Mouse (Mus musculus): ENCODE data around the gene Zfhx3.

The Zfhx3 gene

GRCm38 (mm10) chr8:108989841-108990240, 1047.4 kb downstream of the Zfhx3 start:
- in situ Hi-C loops (cut with MboI, MseI), result no loop called here

GRCm38 (mm10) chr8:108990537-108990936, 1048.1 kb downstream of the Zfhx3 start:
- in situ Hi-C loops (cut with MboI, MseI), result no loop called here

- in situ Hi-C loops (cut with MboI, MseI), result no loop called here
Observed at GRCm38 (mm10) chr8:108991395-108991794, 1049.0 kb downstream of the Zfhx3 start.

GRCm38 (mm10) chr8:108993718-108994117, 1051.3 kb downstream of the Zfhx3 start:
- in situ Hi-C loops (cut with MboI, MseI), result no loop called here

GRCm38 (mm10) chr8:108994187-108994586, 1051.7 kb downstream of the Zfhx3 start:
- in situ Hi-C loops (cut with MboI, MseI), result no loop called here

GRCm38 (mm10) chr8:108994880-108995279, 1052.4 kb downstream of the Zfhx3 start:
- in situ Hi-C loops (cut with MboI, MseI), result no loop called here

GRCm38 (mm10) chr8:108997334-108997733, 1054.9 kb downstream of the Zfhx3 start:
- in situ Hi-C loops (cut with MboI, MseI), result no loop called here

- in situ Hi-C loops (cut with MboI, MseI), result no loop called here
Observed at GRCm38 (mm10) chr8:108999297-109000249, 1057.1 kb downstream of the Zfhx3 start.

- in situ Hi-C loops (cut with MboI, MseI), result no loop called here
Observed at GRCm38 (mm10) chr8:109001031-109001430, 1058.6 kb downstream of the Zfhx3 start.

- in situ Hi-C loops (cut with MboI, MseI), result no loop called here
Observed at GRCm38 (mm10) chr8:109001923-109002322, 1059.5 kb downstream of the Zfhx3 start.

- in situ Hi-C loops (cut with MboI, MseI), result no loop called here
Observed at GRCm38 (mm10) chr8:109006986-109007385, 1064.5 kb downstream of the Zfhx3 start.

All from T-helper 1 cell (primary cell).